Mouse (Mus musculus) megakaryocyte, embryonic 14.5 days (primary cell): Measurements from ENCODE around the gene Gm14443. TPM values are rescaled to one million over a fixed set of nuclear protein-coding genes. Genes with fewer than 3 reads are reported as not detected.
"Not testable (repeated sequence)": the region's sequence is repeated elsewhere in the genome, so short reads cannot be mapped to it uniquely, and the experiment has no call there.

Source experiments
- H3K27me3 ChIP-seq: replicated peaks from 2 replicates; pipeline ENCODE3; 2012; ENCODE audit warnings: inconsistent platforms
- H3K36me3 ChIP-seq: replicated peaks from 2 replicates; pipeline ENCODE3; 2012; ENCODE audit warnings: low read length, inconsistent platforms, mixed read lengths
- H3K4me1 ChIP-seq: 2 replicates; pipeline ENCODE4 v1.6.1; 2012; ENCODE audit warnings: inconsistent platforms
- H3K4me3 ChIP-seq: replicated peaks from 2 replicates; pipeline ENCODE3; 2012; ENCODE audit warnings: moderate library complexity, mild to moderate bottlenecking, inconsistent platforms
- H3K9me3 ChIP-seq: 2 replicates; pipeline ENCODE4 v1.6.1; 2012; ENCODE audit warnings: inconsistent platforms
- FLI1 ChIP-seq: IDR thresholded peaks from 2 replicates; pipeline ENCODE4 v1.6.1; 2012; ENCODE audit warnings: low read length, inconsistent platforms, mixed read lengths
- GATA1 ChIP-seq: IDR thresholded peaks from 3 replicates; pipeline ENCODE4 v1.6.1; 2012; ENCODE audit warnings: mixed read lengths, low read length, inconsistent platforms, borderline replicate concordance
- polyA plus RNA-seq: library from polyadenylated mRNA; stranded (reverse); fragments of >175 nt; gene quantifications from 2 replicates; pipeline ENCODE4 v1.2.3, GENCODE M21; 2012; ENCODE audit warnings: low replicate concordance; ENCODE audit not compliant: insufficient read depth

The Gm14443 gene
- polyA plus RNA-seq, result not detected in 2 replicates

GRCm38 (mm10) chr2:175175401-175176180 is at the start of gene Gm14443:
Gene Gm14443, minus strand, starts transcription at chr2:175175871.
- H3K4me1 ChIP-seq, H3K9me3 ChIP-seq, H3K36me3 ChIP-seq, H3K4me3 ChIP-seq, H3K27me3 ChIP-seq: not testable (repeated sequence)

- H3K9me3 ChIP-seq, H3K27me3 ChIP-seq, H3K36me3 ChIP-seq, H3K4me1 ChIP-seq, H3K4me3 ChIP-seq: not testable (repeated sequence)
These were observed 31.1 kb upstream of the Gm14443 start, which contains the start of gene Gm14391 for GRCm38 (mm10) chr2:175206732-175207131. Gene Gm14391, minus strand, starts transcription at chr2:175206917.

GRCm38 (mm10) chr2:175179008-175179407 is 3.3 kb upstream of the Gm14443 start:
- H3K4me3 ChIP-seq, H3K4me1 ChIP-seq, H3K27me3 ChIP-seq, H3K9me3 ChIP-seq, H3K36me3 ChIP-seq: not testable (repeated sequence)

- TF ChIP-seq FLI1, result no peak
- TF ChIP-seq GATA1, result no peak
- H3K9me3 ChIP-seq, result peaks cover 9% of the 10 kb centered on the region
- no peaks in the 10 kb centered on the region for H3K4me1 ChIP-seq
- H3K36me3 ChIP-seq, result no peaks in the 10 kb centered on the region
- no peaks in the 10 kb centered on the region for H3K27me3 ChIP-seq
- no peak overlapping the region for H3K4me3 ChIP-seq
These were observed 641 bp upstream of the Gm14443 start for GRCm38 (mm10) chr2:175176312-175176711.

- not testable (repeated sequence) for H3K4me3 ChIP-seq, H3K36me3 ChIP-seq, H3K4me1 ChIP-seq, H3K27me3 ChIP-seq, H3K9me3 ChIP-seq
These were observed 1.6 kb downstream of the Gm14443 start for GRCm38 (mm10) chr2:175174058-175174457.

GRCm38 (mm10) chr2:175172906-175173595 is 2.6 kb downstream of the Gm14443 start:
- not testable (repeated sequence) for H3K36me3 ChIP-seq, H3K27me3 ChIP-seq, H3K4me1 ChIP-seq, H3K9me3 ChIP-seq, H3K4me3 ChIP-seq

- no peak overlapping the region for H3K4me3 ChIP-seq
- no peaks in the 10 kb centered on the region for H3K36me3 ChIP-seq
- TF ChIP-seq GATA1 (no peak), FLI1 (no peak)
- H3K4me1 ChIP-seq, result no peaks in the 10 kb centered on the region
- peaks cover 9% of the 10 kb centered on the region for H3K9me3 ChIP-seq
- no peaks in the 10 kb centered on the region for H3K27me3 ChIP-seq
These were observed 3.5 kb downstream of the Gm14443 start for GRCm38 (mm10) chr2:175172123-175172522.

- H3K4me1 ChIP-seq, H3K27me3 ChIP-seq, H3K36me3 ChIP-seq, H3K4me3 ChIP-seq: not testable (repeated sequence)
- H3K9me3 ChIP-seq, result peaks cover 14% of the 10 kb centered on the region
These were observed 8.8 kb downstream of the Gm14443 start for GRCm38 (mm10) chr2:175166870-175167269.

GRCm38 (mm10) chr2:175165110-175165509 is 10.6 kb downstream of the Gm14443 start:
- H3K4me1 ChIP-seq, H3K27me3 ChIP-seq, H3K4me3 ChIP-seq, H3K36me3 ChIP-seq: not testable (repeated sequence)
- peaks cover 17% of the 10 kb centered on the region for H3K9me3 ChIP-seq

GRCm38 (mm10) chr2:175161438-175161837 is 14.2 kb downstream of the Gm14443 start:
- not testable (repeated sequence) for H3K27me3 ChIP-seq, H3K4me1 ChIP-seq, H3K4me3 ChIP-seq, H3K36me3 ChIP-seq
- H3K9me3 ChIP-seq, result peaks cover 24% of the 10 kb centered on the region

- no peak overlapping the region for H3K4me3 ChIP-seq
- no peaks in the 10 kb centered on the region for H3K4me1 ChIP-seq
- H3K9me3 ChIP-seq, result peaks cover 19% of the 10 kb centered on the region
- H3K36me3 ChIP-seq, result no peaks in the 10 kb centered on the region
- H3K27me3 ChIP-seq, result no peaks in the 10 kb centered on the region
- TF ChIP-seq GATA1 (no peak), FLI1 (no peak)
These were observed 17.0 kb downstream of the Gm14443 start for GRCm38 (mm10) chr2:175158642-175159041.
